Mouse (Mus musculus): ENCODE measurements at regions not wholly inside any gene's neighbourhood (a gene's known extent, or its start where the extent isn't known, plus 50 kb on each side); places are given as distances from the start of the nearest gene placed in this dataset.
"Not testable (repeated sequence)": the region's sequence is repeated elsewhere in the genome, so short reads cannot be mapped to it uniquely, and the experiment has no call there.

DNA sequence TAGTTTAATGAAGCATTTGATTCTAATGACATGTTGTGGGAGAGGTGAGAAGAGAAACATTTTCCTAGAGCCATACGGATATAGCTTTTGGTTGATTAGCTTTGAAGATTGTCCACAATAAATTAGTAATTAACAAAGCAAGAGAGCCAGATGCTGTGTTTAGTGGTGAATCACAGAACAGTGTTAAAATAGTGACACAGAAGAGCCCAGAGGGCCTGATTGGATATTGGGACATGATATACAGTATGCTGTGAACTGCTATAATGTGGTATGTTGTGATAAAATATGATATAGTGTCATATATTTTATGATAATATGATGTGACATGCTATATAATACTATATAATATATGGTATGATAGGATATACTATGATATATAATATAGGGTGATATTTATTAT lies 243.7 kb upstream of the Ngly1 start:
- DNase-seq (ENCODE audit: low spot score) (no peak), ATAC-seq (ENCODE audit: low FRiP score) (0 out of 2 replicates have a peak, but pooled peaks have one; percentile 55)
- H3K9ac ChIP-seq, result no peak overlapping the region
- 67% methylated on average over 1 of the region's 1 CpGs for WGBS
- H3K4me3 ChIP-seq (replicated peaks; ENCODE audit: low read length), result no peak overlapping the region
- H3K27me3 ChIP-seq (ENCODE audit: control insufficient read depth, insufficient read depth, low read length), result no peaks in the 10 kb centered on the region
- no peaks in the 10 kb centered on the region for H3K36me3 ChIP-seq (replicated peaks; ENCODE audit: control insufficient read depth, insufficient read depth)
- no peaks in the 10 kb centered on the region for H3K4me1 ChIP-seq (replicated peaks; ENCODE audit: control insufficient read depth, insufficient read depth, low read length)
- H3K27ac ChIP-seq, result no peak overlapping the region
- no peak overlapping the region for H3K4me2 ChIP-seq (replicated peaks)
- H3K9me3 ChIP-seq (ENCODE audit: control insufficient read depth, low read length), result no peaks in the 10 kb centered on the region

DNA sequence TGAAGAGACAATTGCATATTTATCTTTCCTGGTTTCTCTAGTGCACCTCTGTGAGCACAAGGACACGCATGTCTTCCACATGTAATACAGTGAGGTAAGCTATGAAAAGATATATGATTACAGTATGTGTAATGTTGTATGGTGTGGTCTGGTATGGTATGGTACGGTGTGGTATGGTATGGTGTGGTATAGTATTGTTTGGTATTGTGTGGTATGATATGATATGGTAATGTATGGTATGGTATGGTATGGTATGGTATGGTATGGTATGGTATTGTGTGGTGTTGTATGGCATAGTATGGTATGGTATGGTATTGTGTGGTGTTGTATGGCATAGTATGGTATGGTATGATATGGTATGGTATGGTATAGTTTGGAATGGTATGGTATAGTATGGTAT lies 242.1 kb upstream of the Ngly1 start:
- ATAC-seq (ENCODE audit: low FRiP score) (no peak; the same call in 1 of the 2 replicates), DNase-seq (ENCODE audit: low spot score) (no peak)
- Histone ChIP-seq H3K27me3 (ENCODE audit: control insufficient read depth, insufficient read depth, low read length) (no peaks in the 10 kb centered on the region), H3K9ac (no peak overlapping the region), H3K9me3 (ENCODE audit: control insufficient read depth, low read length) (no peaks in the 10 kb centered on the region), H3K4me3 (replicated peaks; ENCODE audit: low read length) (no peak overlapping the region), H3K27ac (no peak overlapping the region), H3K4me1 (replicated peaks; ENCODE audit: control insufficient read depth, insufficient read depth, low read length) (no peaks in the 10 kb centered on the region), H3K36me3 (replicated peaks; ENCODE audit: control insufficient read depth, insufficient read depth) (no peaks in the 10 kb centered on the region), H3K4me2 (replicated peaks) (no peak overlapping the region)
- 95% methylated on average over 2 of the region's 2 CpGs for WGBS

DNA sequence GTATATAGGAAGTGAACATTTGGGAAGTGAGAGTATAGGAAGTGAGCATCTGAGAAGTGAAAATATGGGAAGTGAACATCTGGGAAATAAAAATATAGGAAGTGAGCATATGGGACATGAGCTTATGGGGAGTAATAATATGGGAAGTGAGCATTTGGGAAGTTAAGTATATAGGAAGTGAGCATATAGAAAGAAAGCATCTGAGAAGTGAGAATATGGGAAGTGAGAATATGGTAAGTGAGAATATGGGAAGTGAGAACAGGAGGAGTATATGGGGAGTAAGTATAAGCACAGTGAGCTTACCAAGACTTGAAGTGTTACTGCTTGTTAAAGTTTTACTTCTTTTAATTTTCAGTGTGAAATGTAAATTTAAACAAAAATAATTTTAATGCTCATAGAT lies 239.3 kb upstream of the Ngly1 start:
- Histone ChIP-seq H3K4me2 (replicated peaks) (no peak overlapping the region), H3K4me3 (replicated peaks; ENCODE audit: low read length) (no peak overlapping the region), H3K27ac (no peak overlapping the region), H3K27me3 (ENCODE audit: control insufficient read depth, insufficient read depth, low read length) (no peaks in the 10 kb centered on the region), H3K36me3 (replicated peaks; ENCODE audit: control insufficient read depth, insufficient read depth) (no peaks in the 10 kb centered on the region), H3K9me3 (ENCODE audit: control insufficient read depth, low read length) (no peaks in the 10 kb centered on the region), H3K4me1 (replicated peaks; ENCODE audit: control insufficient read depth, insufficient read depth, low read length) (no peaks in the 10 kb centered on the region), H3K9ac (no peak overlapping the region)
- DNase-seq (ENCODE audit: low spot score) (no peak), ATAC-seq (ENCODE audit: low FRiP score) (no peak)

DNA sequence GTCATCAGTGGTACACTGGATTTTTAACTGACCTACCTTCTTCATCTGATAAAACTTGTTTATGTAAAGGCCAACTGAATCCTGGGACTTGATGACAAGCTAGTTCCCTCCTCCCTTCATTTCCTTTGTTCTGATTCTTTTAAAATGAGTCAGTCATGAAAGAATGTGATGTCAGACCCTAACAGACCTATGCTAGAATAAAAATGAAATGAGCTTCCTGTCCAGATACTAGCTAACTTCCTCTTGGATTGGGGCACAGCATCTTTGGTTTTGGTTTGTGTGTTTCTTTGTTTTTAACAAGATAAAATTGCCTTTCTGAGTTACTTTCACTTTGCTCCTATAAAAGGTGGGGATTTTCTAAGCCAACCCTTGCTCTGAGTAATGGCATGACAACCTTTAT lies 225.2 kb upstream of the Ngly1 start:
- Histone ChIP-seq H3K27me3 (ENCODE audit: control insufficient read depth, insufficient read depth, low read length) (no peaks in the 10 kb centered on the region), H3K4me1 (replicated peaks; ENCODE audit: control insufficient read depth, insufficient read depth, low read length) (no peaks in the 10 kb centered on the region), H3K4me2 (replicated peaks) (no peak overlapping the region), H3K36me3 (replicated peaks; ENCODE audit: control insufficient read depth, insufficient read depth) (no peaks in the 10 kb centered on the region), H3K9me3 (ENCODE audit: control insufficient read depth, low read length) (no peaks in the 10 kb centered on the region), H3K4me3 (replicated peaks; ENCODE audit: low read length) (no peak overlapping the region), H3K27ac (no peak overlapping the region), H3K9ac (no peak overlapping the region)
- ATAC-seq (ENCODE audit: low FRiP score), result no peak
- no peak for DNase-seq (ENCODE audit: low spot score)

DNA sequence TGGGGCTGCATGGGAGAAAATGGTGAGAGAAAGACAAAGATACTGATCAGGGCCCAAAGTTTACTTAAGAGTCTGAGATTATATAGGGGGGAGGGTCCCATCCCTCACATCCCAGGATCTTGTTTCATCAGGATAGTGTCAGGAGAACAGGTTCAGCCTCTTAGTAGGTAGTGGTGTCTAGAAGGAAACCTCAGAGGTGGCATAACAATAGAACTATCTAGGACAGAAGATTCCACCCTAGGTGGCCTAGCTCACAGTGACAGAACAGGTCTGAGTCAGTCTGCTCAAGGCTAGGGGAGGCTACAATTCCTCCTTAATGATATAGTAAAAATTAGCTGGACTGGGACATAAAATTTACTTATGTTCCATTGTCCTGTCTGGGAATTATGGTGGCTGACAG lies 211.3 kb upstream of the Ngly1 start:
- Histone ChIP-seq H3K4me2 (replicated peaks) (no peak overlapping the region), H3K4me3 (replicated peaks; ENCODE audit: low read length) (no peak overlapping the region), H3K9ac (no peak overlapping the region), H3K27ac (no peak overlapping the region), H3K36me3 (replicated peaks; ENCODE audit: control insufficient read depth, insufficient read depth) (no peaks in the 10 kb centered on the region), H3K27me3 (ENCODE audit: control insufficient read depth, insufficient read depth, low read length) (no peaks in the 10 kb centered on the region), H3K9me3 (ENCODE audit: control insufficient read depth, low read length) (no peaks in the 10 kb centered on the region), H3K4me1 (replicated peaks; ENCODE audit: control insufficient read depth, insufficient read depth, low read length) (no peaks in the 10 kb centered on the region)
- DNase-seq (ENCODE audit: low spot score), result no peak
- no peak for ATAC-seq (ENCODE audit: low FRiP score)

DNA sequence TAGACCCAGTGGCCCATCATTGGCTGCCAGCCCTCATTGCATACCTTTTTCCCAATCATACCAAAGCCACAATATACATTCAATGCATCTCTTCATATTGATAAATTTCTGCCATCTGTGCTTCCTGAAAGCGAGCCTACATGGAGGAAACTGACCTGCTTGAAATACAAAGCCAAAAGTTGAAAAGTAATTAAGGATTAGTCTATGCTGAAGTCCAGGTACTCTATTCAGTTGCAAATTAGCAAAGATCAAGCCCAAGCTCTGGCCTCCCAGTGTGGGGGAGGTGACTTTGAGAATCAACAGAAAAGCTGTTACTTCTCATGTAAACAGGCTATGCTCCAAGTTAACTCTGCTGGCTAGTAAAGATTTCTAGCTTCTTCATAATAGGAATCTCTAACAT lies 210.7 kb upstream of the Ngly1 start:
- Histone ChIP-seq H3K36me3 (replicated peaks; ENCODE audit: control insufficient read depth, insufficient read depth) (no peaks in the 10 kb centered on the region), H3K4me1 (replicated peaks; ENCODE audit: control insufficient read depth, insufficient read depth, low read length) (no peaks in the 10 kb centered on the region), H3K27me3 (ENCODE audit: control insufficient read depth, insufficient read depth, low read length) (no peaks in the 10 kb centered on the region), H3K27ac (no peak overlapping the region), H3K9me3 (ENCODE audit: control insufficient read depth, low read length) (no peaks in the 10 kb centered on the region), H3K4me3 (replicated peaks; ENCODE audit: low read length) (no peak overlapping the region), H3K9ac (no peak overlapping the region), H3K4me2 (replicated peaks) (no peak overlapping the region)
- ATAC-seq (ENCODE audit: low FRiP score), result no peak
- peak; percentile 9 for DNase-seq (ENCODE audit: low spot score)
- 61% methylated on average over 1 of the region's 1 CpGs for whole genome bisulfite sequencing

DNA sequence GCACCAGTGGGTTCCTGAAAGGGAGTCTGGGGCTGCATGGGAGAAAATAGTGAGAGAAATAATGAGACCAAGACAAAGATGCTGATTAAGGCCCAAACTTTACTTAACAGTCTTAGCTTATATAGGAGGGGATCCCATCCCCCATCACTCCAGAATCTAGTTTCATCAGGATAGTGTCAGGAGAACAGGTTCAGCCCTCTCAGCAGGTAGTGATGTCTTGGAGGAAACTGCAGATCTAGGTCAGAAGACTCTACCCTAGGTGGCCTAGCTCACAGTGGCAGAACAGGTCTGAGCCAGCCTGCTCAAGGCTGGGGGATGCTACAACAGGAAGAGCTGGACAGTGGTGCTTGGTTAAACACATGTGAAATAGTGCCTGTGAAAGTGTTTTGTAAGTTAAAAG lies 204.6 kb upstream of the Ngly1 start:
- Histone ChIP-seq H3K4me2 (replicated peaks) (no peak overlapping the region), H3K36me3 (replicated peaks; ENCODE audit: control insufficient read depth, insufficient read depth) (no peaks in the 10 kb centered on the region), H3K27me3 (ENCODE audit: control insufficient read depth, insufficient read depth, low read length) (no peaks in the 10 kb centered on the region), H3K4me3 (replicated peaks; ENCODE audit: low read length) (no peak overlapping the region), H3K4me1 (replicated peaks; ENCODE audit: control insufficient read depth, insufficient read depth, low read length) (no peaks in the 10 kb centered on the region), H3K9ac (no peak overlapping the region), H3K9me3 (ENCODE audit: control insufficient read depth, low read length) (no peaks in the 10 kb centered on the region), H3K27ac (no peak overlapping the region)
- DNase-seq (ENCODE audit: low spot score), result peak; percentile 17
- no peak for ATAC-seq (ENCODE audit: low FRiP score)

DNA sequence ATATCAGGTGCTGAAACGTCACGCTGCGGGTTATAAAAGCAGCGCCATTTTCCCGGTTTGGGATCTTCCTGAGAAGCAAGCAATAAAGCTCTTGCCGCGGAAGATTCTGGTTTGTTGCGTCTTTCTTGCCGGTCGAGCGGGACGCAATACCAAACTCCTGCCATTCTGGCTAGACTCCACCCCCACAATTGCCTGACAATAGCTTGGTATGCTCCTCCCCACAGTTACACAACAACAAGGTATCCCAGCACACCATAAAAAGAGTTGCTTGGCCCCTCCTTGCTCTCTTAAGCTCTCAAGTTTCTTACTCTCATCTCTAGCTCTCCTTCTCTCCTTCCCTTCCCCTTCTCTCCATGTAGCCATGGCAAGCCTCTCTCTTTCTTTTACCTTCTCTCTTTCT lies 176.5 kb upstream of the Ngly1 start:
- H3K27ac ChIP-seq; DNase-seq (ENCODE audit: low spot score); H3K36me3 ChIP-seq (replicated peaks; ENCODE audit: control insufficient read depth, insufficient read depth); H3K4me3 ChIP-seq (replicated peaks; ENCODE audit: low read length); H3K27me3 ChIP-seq (ENCODE audit: control insufficient read depth, insufficient read depth, low read length); H3K9ac ChIP-seq; H3K4me2 ChIP-seq (replicated peaks); H3K4me1 ChIP-seq (replicated peaks; ENCODE audit: control insufficient read depth, insufficient read depth, low read length); ATAC-seq (ENCODE audit: low FRiP score); H3K9me3 ChIP-seq (ENCODE audit: control insufficient read depth, low read length): not testable (repeated sequence)
- WGBS, result 98% methylated on average over 6 of the region's 12 CpGs

DNA sequence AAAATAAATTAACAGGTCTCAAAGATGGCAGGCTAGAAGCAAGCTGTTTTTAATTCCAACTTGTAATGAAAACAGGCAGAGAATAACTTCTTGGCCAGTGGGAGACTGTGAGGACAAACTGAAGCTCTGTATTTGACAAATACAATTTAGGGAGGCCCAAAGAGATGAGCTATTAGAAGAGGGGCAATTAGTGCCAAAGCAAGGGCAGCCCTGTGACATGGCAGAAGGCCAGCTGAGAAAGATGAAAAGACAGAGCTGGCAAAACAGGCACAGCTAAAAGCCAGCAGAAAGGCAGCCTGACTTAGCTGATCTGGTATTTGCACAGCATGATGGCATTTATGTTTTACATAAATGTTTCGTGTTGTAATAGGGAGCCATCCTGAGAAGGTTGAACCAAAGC lies 175.0 kb upstream of the Ngly1 start:
- H3K4me2 ChIP-seq (replicated peaks), result no peak overlapping the region
- H3K9ac ChIP-seq, result no peak overlapping the region
- H3K4me3 ChIP-seq (replicated peaks; ENCODE audit: low read length), result no peak overlapping the region
- ATAC-seq (ENCODE audit: low FRiP score), result 0 out of 2 replicates have a peak, but pooled peaks have one; percentile 24
- no peaks in the 10 kb centered on the region for H3K27me3 ChIP-seq (ENCODE audit: control insufficient read depth, insufficient read depth, low read length)
- H3K36me3 ChIP-seq (replicated peaks; ENCODE audit: control insufficient read depth, insufficient read depth), result no peaks in the 10 kb centered on the region
- no peak overlapping the region for H3K27ac ChIP-seq
- WGBS, result 62% methylated on average over 1 of the region's 1 CpGs
- no peaks in the 10 kb centered on the region for H3K9me3 ChIP-seq (ENCODE audit: control insufficient read depth, low read length)
- H3K4me1 ChIP-seq (replicated peaks; ENCODE audit: control insufficient read depth, insufficient read depth, low read length), result no peaks in the 10 kb centered on the region
- no peak for DNase-seq (ENCODE audit: low spot score)

DNA sequence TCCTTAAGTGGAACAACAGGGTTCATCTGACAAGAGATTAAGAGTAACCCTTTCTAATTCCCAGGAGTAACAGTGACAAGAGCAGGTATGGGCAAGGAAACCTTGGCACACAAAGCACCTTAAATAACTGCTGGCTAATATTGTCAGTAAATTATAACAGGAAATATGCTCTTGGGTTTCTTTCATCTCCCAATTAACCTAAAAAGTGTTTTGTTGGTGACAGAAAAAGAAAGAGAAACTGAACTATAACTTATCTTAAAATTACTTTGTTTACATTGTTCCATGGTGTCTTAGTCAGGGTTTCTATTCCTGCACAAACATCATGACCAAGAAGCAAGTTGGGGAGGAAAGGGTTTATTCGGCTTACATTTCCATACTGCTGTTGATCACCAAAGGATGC lies 170.0 kb upstream of the Ngly1 start:
- Histone ChIP-seq H3K4me1 (replicated peaks; ENCODE audit: control insufficient read depth, insufficient read depth, low read length) (no peaks in the 10 kb centered on the region), H3K36me3 (replicated peaks; ENCODE audit: control insufficient read depth, insufficient read depth) (no peaks in the 10 kb centered on the region), H3K27ac (no peak overlapping the region), H3K27me3 (ENCODE audit: control insufficient read depth, insufficient read depth, low read length) (no peaks in the 10 kb centered on the region), H3K4me3 (replicated peaks; ENCODE audit: low read length) (no peak overlapping the region), H3K9me3 (ENCODE audit: control insufficient read depth, low read length) (no peaks in the 10 kb centered on the region), H3K4me2 (replicated peaks) (no peak overlapping the region), H3K9ac (no peak overlapping the region)
- DNase-seq (ENCODE audit: low spot score) (no peak), ATAC-seq (ENCODE audit: low FRiP score) (no peak)
- WGBS, result 100% methylated on average over 1 of the region's 1 CpGs
